Mouse (Mus musculus): Measurements from ENCODE around the gene Cryzl1.

DNA sequence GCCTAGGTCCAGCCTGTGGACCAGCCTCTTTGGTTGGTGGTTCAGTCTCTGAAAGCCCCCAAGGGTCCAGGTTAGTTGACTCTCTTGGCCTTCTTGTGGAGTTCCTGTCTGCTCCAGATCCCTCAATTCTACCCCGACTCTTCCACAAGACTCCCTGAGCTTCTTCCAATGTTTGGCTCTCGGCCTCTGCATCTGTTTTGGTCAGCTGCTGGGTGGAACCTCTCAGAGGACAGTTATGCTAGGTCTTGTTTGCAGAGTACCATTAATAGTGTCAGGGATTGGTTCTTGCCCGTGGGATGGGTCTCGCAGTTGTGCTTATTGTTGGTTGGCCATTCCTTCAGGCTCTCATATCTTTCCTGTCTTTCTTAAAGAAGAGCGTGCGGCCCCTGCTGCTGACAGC, 39.8 kb upstream of the Cryzl1 start:
- TF ChIP-seq CTCF (IDR thresholded peaks at IDR 0.05) (no peak), EP300 (IDR thresholded peaks at IDR 0.05) (no peak)
